Mouse (Mus musculus) lung, embryonic 15.5 days (tissue): ENCODE measurements at regions not wholly inside any gene's neighbourhood (a gene's known extent, or its start where the extent isn't known, plus 50 kb on each side); places are given as distances from the start of the nearest gene placed in this dataset.
A peak's percentile ranks its signal among the peaks of the same experiment; 100 is the strongest.

Source experiments
- ATAC-seq: fragments of 200-750 bp; cut with Nextera tagmentation; 2 replicates; pipeline ENCODE4 v1.8.0; 2017; ENCODE audit warnings: moderate number of reproducible peaks, borderline replicate concordance; ENCODE audit not compliant: low FRiP score, low TSS enrichment; ENCODE audit errors: extremely low read depth
- H3K27ac ChIP-seq: fragments of 300-500 bp; sonication (generic); 2 replicates; pipeline ENCODE4 v1.5.1; 2015; ENCODE audit warnings: moderate library complexity, mild to moderate bottlenecking, inconsistent platforms
- H3K27me3 ChIP-seq: fragments of 300-500 bp; sonication (generic); 2 replicates; pipeline ENCODE4 v1.6.1; 2015; ENCODE audit warnings: inconsistent platforms
- H3K36me3 ChIP-seq: fragments of 300-500 bp; sonication (generic); 2 replicates; pipeline ENCODE4 v1.6.1; 2015; ENCODE audit warnings: inconsistent platforms
- H3K4me1 ChIP-seq: fragments of 300-500 bp; sonication (generic); 2 replicates; pipeline ENCODE4 v1.6.1; 2015; ENCODE audit warnings: inconsistent platforms
- H3K4me2 ChIP-seq: fragments of 300-500 bp; sonication (generic); 2 replicates; pipeline ENCODE4 v1.6.1; 2015; ENCODE audit warnings: inconsistent platforms, mild to moderate bottlenecking, moderate library complexity
- H3K4me3 ChIP-seq: fragments of 300-500 bp; sonication (generic); 2 replicates; pipeline ENCODE4 v1.5.1; 2015; ENCODE audit warnings: mild to moderate bottlenecking, inconsistent platforms
- H3K9ac ChIP-seq: fragments of 300-500 bp; sonication (generic); 2 replicates; pipeline ENCODE4 v1.6.1; 2015; ENCODE audit warnings: inconsistent platforms
- H3K9me3 ChIP-seq: fragments of 300-500 bp; sonication (generic); 2 replicates; pipeline ENCODE4 v1.6.1; 2016; ENCODE audit warnings: inconsistent platforms
- WGBS: fragments of 180-500 bp; shearing (Covaris S2); methylation state at CpG from one replicate; pipeline ENCODE4 v1.1.7; 2015; 5-methylcytosine and 5-hydroxymethylcytosine counted together

- H3K4me2 ChIP-seq: no peak overlapping the region
- peak; percentile 49; the same call in 1 of the 2 replicates for ATAC-seq
- no peak overlapping the region for H3K27ac ChIP-seq
Observed at GRCm38 (mm10) chr5:43094329-43094898, 138.6 kb upstream of the Cpeb2 start.

GRCm38 (mm10) chr5:43102000-43102459 is 130.9 kb upstream of the Cpeb2 start:
- no peak overlapping the region for H3K9ac ChIP-seq
- H3K9me3 ChIP-seq: no peaks in the 10 kb centered on the region
- no peak overlapping the region for H3K27ac ChIP-seq
- no peak overlapping the region for H3K4me3 ChIP-seq
- H3K4me2 ChIP-seq: no peak overlapping the region
- H3K36me3 ChIP-seq: no peaks in the 10 kb centered on the region
- 58% methylated on average over 4 of the region's 4 CpGs for WGBS
- ATAC-seq: no peak
- no peaks in the 10 kb centered on the region for H3K27me3 ChIP-seq
- no peaks in the 10 kb centered on the region for H3K4me1 ChIP-seq

More at GRCm38 (mm10) chr5:43094329-43094898, 138.6 kb upstream of the Cpeb2 start:
- H3K27me3 ChIP-seq: no peaks in the 10 kb centered on the region
- no peaks in the 10 kb centered on the region for H3K9me3 ChIP-seq
- no peak overlapping the region for H3K9ac ChIP-seq
- no peaks in the 10 kb centered on the region for H3K36me3 ChIP-seq
- H3K4me1 ChIP-seq: peaks cover 9% of the 10 kb centered on the region; the same call in 1 of the 2 replicates
- H3K4me3 ChIP-seq: no peak overlapping the region
- 17% methylated on average over 7 of the region's 7 CpGs for WGBS

- ATAC-seq: no peak
- Histone ChIP-seq H3K36me3 (no peaks in the 10 kb centered on the region), H3K4me1 (no peaks in the 10 kb centered on the region), H3K27ac (no peak overlapping the region), H3K4me3 (no peak overlapping the region), H3K9ac (no peak overlapping the region), H3K27me3 (no peaks in the 10 kb centered on the region), H3K9me3 (no peaks in the 10 kb centered on the region), H3K4me2 (no peak overlapping the region)
- 74% methylated on average over 3 of the region's 3 CpGs for WGBS
Observed at GRCm38 (mm10) chr5:43102590-43102989, 130.4 kb upstream of the Cpeb2 start.

GRCm38 (mm10) chr5:43103728-43104127 is 129.2 kb upstream of the Cpeb2 start:
- Histone ChIP-seq H3K4me2 (no peak overlapping the region), H3K4me3 (no peak overlapping the region), H3K9me3 (no peaks in the 10 kb centered on the region), H3K27ac (no peak overlapping the region), H3K27me3 (no peaks in the 10 kb centered on the region), H3K4me1 (no peaks in the 10 kb centered on the region), H3K36me3 (no peaks in the 10 kb centered on the region), H3K9ac (no peak overlapping the region)
- ATAC-seq: no peak
- 74% methylated on average over 7 of the region's 7 CpGs for WGBS

GRCm38 (mm10) chr5:43105528-43105927 is 127.4 kb upstream of the Cpeb2 start:
- Histone ChIP-seq H3K4me1 (no peaks in the 10 kb centered on the region), H3K9ac (no peak overlapping the region), H3K4me2 (no peak overlapping the region), H3K9me3 (no peaks in the 10 kb centered on the region), H3K4me3 (no peak overlapping the region), H3K36me3 (no peaks in the 10 kb centered on the region), H3K27ac (no peak overlapping the region), H3K27me3 (no peaks in the 10 kb centered on the region)
- WGBS: 82% methylated on average over 5 of the region's 5 CpGs
- no peak for ATAC-seq

- ATAC-seq: no peak
- Histone ChIP-seq H3K9me3 (no peaks in the 10 kb centered on the region), H3K27me3 (no peaks in the 10 kb centered on the region), H3K27ac (no peak overlapping the region), H3K4me2 (no peak overlapping the region), H3K4me3 (no peak overlapping the region), H3K36me3 (no peaks in the 10 kb centered on the region), H3K4me1 (no peaks in the 10 kb centered on the region), H3K9ac (no peak overlapping the region)
- WGBS: 73% methylated on average over 9 of the region's 9 CpGs
Observed at GRCm38 (mm10) chr5:43107436-43108259, 125.3 kb upstream of the Cpeb2 start.

GRCm38 (mm10) chr5:43108260-43108589 is 124.7 kb upstream of the Cpeb2 start:
- H3K27me3 ChIP-seq: no peaks in the 10 kb centered on the region
- no peak overlapping the region for H3K27ac ChIP-seq
- no peak overlapping the region for H3K4me3 ChIP-seq
- no peaks in the 10 kb centered on the region for H3K36me3 ChIP-seq
- no peaks in the 10 kb centered on the region for H3K4me1 ChIP-seq
- H3K4me2 ChIP-seq: no peak overlapping the region
- no peaks in the 10 kb centered on the region for H3K9me3 ChIP-seq
- no peak for ATAC-seq
- 85% methylated on average over 2 of the region's 2 CpGs for WGBS
- H3K9ac ChIP-seq: no peak overlapping the region

- Histone ChIP-seq H3K4me3 (no peak overlapping the region), H3K4me2 (no peak overlapping the region), H3K4me1 (no peaks in the 10 kb centered on the region), H3K9me3 (no peaks in the 10 kb centered on the region), H3K27ac (no peak overlapping the region), H3K27me3 (no peaks in the 10 kb centered on the region), H3K36me3 (no peaks in the 10 kb centered on the region), H3K9ac (no peak overlapping the region)
- ATAC-seq: no peak
- 68% methylated on average over 5 of the region's 5 CpGs for whole genome bisulfite sequencing
Observed at GRCm38 (mm10) chr5:43110122-43110521, 122.8 kb upstream of the Cpeb2 start.

GRCm38 (mm10) chr5:43111740-43112139 is 121.2 kb upstream of the Cpeb2 start:
- Histone ChIP-seq H3K27me3 (no peaks in the 10 kb centered on the region), H3K36me3 (no peaks in the 10 kb centered on the region), H3K27ac (no peak overlapping the region), H3K9me3 (no peaks in the 10 kb centered on the region), H3K4me2 (no peak overlapping the region), H3K9ac (no peak overlapping the region), H3K4me3 (no peak overlapping the region), H3K4me1 (no peaks in the 10 kb centered on the region)
- WGBS: 43% methylated on average over 2 of the region's 2 CpGs
- no peak for ATAC-seq

GRCm38 (mm10) chr5:43113405-43114119 is 119.4 kb upstream of the Cpeb2 start:
- no peak overlapping the region for H3K4me3 ChIP-seq
- H3K4me1 ChIP-seq: no peaks in the 10 kb centered on the region
- H3K36me3 ChIP-seq: no peaks in the 10 kb centered on the region
- no peak overlapping the region for H3K4me2 ChIP-seq
- H3K27me3 ChIP-seq: no peaks in the 10 kb centered on the region
- no peak overlapping the region for H3K9ac ChIP-seq
- no peaks in the 10 kb centered on the region for H3K9me3 ChIP-seq
- 62% methylated on average over 12 of the region's 12 CpGs for WGBS
- ATAC-seq: no peak
- H3K27ac ChIP-seq: no peak overlapping the region

- 83% methylated on average over 3 of the region's 3 CpGs for WGBS
- no peaks in the 10 kb centered on the region for H3K4me1 ChIP-seq
- ATAC-seq: no peak
Observed at GRCm38 (mm10) chr5:43115507-43115906, 117.5 kb upstream of the Cpeb2 start.

GRCm38 (mm10) chr5:43116821-43117220 is 116.1 kb upstream of the Cpeb2 start:
- Histone ChIP-seq H3K27ac (no peak overlapping the region), H3K36me3 (no peaks in the 10 kb centered on the region), H3K4me1 (no peaks in the 10 kb centered on the region), H3K4me2 (no peak overlapping the region), H3K27me3 (no peaks in the 10 kb centered on the region), H3K9ac (no peak overlapping the region), H3K4me3 (no peak overlapping the region), H3K9me3 (no peaks in the 10 kb centered on the region)
- WGBS: 63% methylated on average over 7 of the region's 7 CpGs
- ATAC-seq: no peak

More at GRCm38 (mm10) chr5:43115507-43115906, 117.5 kb upstream of the Cpeb2 start:
- Histone ChIP-seq H3K27ac (no peak overlapping the region), H3K9me3 (no peaks in the 10 kb centered on the region), H3K9ac (no peak overlapping the region), H3K36me3 (no peaks in the 10 kb centered on the region), H3K4me3 (no peak overlapping the region), H3K4me2 (no peak overlapping the region), H3K27me3 (no peaks in the 10 kb centered on the region)
